Mouse (Mus musculus) skeletal muscle tissue, adult 2 months (tissue): ENCODE results near the gene Ipo13.
A peak's percentile ranks its signal among the peaks of the same experiment; 100 is the strongest.

Experiments
- DNase-seq: peaks from one replicate; pipeline ENCODE4 v3.0.0-alpha.2; 2012; ENCODE audit warnings: low read depth, low spot score

Ipo13 gene

GRCm38 (mm10) chr4:117914031-117914430 lies 768 bp downstream of the Ipo13 start:
- peak; percentile 86 for DNase-seq

GRCm38 (mm10) chr4:117913421-117913820 lies 1.4 kb downstream of the Ipo13 start:
- no peak for DNase-seq

GRCm38 (mm10) chr4:117912685-117913273 lies 2.0 kb downstream of the Ipo13 start:
- DNase-seq, result peak; percentile 47

- DNase-seq, result no peak
These were observed 2.7 kb downstream of the Ipo13 start for GRCm38 (mm10) chr4:117912131-117912561.

DNA sequence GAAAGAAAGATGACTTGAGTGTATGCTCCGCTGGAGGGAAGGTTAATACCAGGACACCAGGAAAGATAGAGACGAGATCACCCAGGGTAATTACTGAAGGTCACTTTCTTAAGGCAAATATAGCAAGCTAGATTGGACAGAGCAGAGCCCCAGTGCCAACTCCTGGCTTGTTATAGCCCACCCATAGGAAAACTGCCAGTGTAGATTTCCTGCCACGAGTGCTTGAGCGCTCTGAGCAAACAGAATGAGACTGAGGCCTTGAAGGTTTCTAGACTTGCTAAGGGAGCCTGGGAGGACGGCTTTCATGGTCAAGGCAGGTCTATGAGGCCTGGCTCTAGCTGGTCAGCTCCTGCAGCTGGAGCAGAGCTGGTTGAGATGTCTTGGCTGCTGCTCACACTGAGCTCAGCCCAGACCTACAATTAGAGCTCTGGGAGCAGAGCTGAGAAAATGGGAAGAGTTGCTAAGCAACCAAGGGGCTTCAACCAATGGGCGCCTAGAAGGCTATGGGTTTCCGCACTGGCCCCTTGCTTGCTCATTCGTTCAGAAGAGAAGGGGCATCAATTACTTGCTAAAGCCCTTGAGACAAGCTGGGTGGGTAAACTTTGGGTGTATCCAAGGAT lies 5.9 kb downstream of the Ipo13 start:
- DNase-seq, result no peak

- DNase-seq, result peak; percentile 90
These were observed 8.6 kb downstream of the Ipo13 start for GRCm38 (mm10) chr4:117906196-117906595.

DNA sequence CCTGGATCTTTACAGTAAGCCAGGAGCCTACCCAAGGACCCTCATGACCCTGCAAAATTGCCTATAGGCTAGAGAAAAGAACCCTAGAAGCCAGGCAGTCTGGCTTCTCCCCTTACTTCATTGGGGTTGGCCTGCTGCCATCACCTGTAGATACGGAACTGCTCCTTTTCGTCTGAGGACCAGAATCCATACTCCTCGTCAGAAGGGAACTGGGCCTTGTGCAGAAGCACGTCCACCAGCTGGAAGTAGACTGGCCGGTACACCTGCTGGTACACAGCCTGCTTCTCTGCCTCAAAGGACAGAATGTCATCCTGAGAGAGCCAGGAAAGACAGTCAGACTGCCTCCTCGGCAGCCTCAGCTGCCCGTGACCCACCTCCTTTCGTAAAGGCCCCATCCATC lies 10.0 kb downstream of the Ipo13 start:
- no peak for DNase-seq

DNA sequence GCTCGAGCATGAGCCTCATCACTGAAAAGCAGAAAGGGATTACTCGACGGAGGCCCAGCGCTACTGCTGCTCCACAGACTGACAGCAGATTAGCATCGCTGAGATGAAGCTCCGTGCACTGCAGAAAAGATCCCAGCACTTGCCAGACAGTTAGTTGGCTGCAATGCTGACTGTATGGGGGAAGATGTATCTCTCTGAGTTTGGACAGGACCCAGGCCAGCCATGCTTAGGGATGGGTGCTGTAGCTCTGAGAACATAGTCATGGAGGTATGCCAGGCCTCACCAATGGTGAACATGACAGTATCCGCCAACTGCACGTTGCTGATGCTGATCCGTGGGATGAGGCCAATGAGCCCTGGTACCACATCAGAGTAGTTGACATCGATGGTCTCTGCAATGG lies 10.7 kb downstream of the Ipo13 start:
- DNase-seq, result no peak

GRCm38 (mm10) chr4:117898111-117898510 lies 16.7 kb downstream of the Ipo13 start:
- no peak for DNase-seq

DNA sequence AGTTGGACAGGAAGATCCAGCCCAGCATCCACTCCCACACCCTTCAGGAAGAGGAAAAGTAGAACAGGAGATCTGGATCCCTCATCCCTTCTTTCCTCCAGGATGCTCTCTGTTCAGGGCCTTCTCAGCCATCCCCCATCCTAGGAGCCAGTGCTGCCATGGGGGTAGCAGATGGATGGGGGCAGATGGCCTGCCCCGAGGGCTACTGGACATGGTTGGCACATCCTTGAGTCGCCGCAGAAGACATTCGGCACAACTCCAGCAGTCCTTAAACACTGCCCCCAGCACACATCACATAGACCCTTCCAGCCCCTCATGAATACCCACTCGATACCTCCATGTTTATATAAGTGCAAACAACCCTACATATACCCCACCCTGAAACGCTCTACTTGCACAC lies 18.8 kb downstream of the Ipo13 start:
- DNase-seq, result no peak

DNA sequence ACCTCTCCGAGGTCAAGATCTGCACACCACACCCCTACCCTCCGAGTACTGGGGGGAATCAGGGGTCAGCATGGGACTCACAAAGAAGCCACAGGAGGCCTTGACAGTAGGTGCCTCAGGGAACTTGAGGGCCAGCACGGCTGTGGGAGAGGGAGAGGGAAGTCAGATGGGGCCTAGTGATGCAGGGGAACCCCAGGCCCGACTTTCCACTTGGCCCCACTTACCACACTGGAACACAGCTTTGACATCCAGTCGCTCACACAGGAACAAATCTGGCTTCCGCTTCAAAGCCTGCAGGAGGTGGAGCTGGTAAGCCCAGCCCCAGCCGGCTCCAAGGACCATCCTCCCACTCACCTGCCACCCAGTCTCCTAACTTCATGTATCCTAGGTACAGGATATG lies 19.5 kb downstream of the Ipo13 start:
- DNase-seq, result no peak

- no peak for DNase-seq
These were observed 20.2 kb downstream of the Ipo13 start for GRCm38 (mm10) chr4:117894601-117895000.

- no peak for DNase-seq
These were observed 21.4 kb downstream of the Ipo13 start for GRCm38 (mm10) chr4:117893376-117893775.

GRCm38 (mm10) chr4:117891738-117892161 lies 23.0 kb downstream of the Ipo13 start, which contains the start of gene Dph2:
Gene Dph2, minus strand, starts transcription at chr4:117892032.
- DNase-seq, result peak; percentile 86

DNA sequence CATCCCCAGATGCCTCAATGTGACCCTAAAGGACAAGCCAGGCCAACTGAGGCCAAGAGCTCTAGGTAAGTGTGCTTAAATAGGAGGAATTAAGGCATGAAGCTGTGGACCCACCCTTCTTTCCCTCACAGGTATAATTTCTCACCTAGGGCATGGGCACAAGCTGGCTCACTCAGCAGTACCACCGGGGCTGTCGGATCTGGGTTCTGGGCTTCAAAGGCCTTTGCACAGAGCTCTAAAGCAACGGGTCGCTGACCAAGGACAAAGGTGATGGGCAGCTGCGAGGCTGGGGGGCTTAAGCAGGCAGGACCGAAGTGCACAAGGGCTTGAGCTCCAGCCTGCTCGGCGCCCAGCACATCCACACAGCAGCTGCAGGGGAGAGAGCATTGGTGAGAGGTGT lies 24.0 kb downstream of the Ipo13 start:
- no peak for DNase-seq

GRCm38 (mm10) chr4:117890031-117890430 lies 24.8 kb downstream of the Ipo13 start:
- DNase-seq, result no peak

DNA sequence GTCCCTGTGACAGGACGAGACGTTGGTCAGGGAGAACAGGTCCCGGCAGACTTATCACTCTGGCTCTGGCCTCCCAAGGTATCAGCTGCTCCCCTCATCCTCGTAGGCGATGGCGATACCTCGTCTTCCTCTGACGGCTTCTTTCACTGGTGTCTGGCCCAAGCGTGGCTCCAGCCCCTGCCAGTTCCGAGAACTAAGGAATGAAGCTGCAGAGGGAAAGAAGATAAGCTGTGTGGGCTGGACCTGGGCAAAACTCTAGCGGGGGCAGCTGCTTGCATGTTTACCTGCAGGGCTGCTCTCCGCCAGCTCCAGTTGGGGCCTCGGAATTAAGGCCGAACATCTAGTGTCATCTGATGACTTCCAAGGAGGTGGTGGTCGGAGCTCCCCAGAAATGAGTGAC lies 25.3 kb downstream of the Ipo13 start:
- DNase-seq, result no peak

- no peak for DNase-seq
These were observed 26.9 kb downstream of the Ipo13 start for GRCm38 (mm10) chr4:117887920-117888319.

- peak; percentile 86 for DNase-seq
These were observed 27.7 kb downstream of the Ipo13 start, which contains the start of gene Atp6v0b for GRCm38 (mm10) chr4:117887133-117887532. Gene Atp6v0b, minus strand, starts transcription at chr4:117887333.

- DNase-seq, result no peak
These were observed 28.2 kb downstream of the Ipo13 start for GRCm38 (mm10) chr4:117886644-117887043.

- DNase-seq, result no peak
These were observed 28.8 kb downstream of the Ipo13 start for GRCm38 (mm10) chr4:117885994-117886393.

- DNase-seq, result no peak
These were observed 29.7 kb downstream of the Ipo13 start for GRCm38 (mm10) chr4:117885093-117885492.

GRCm38 (mm10) chr4:117884146-117884545 lies 30.7 kb downstream of the Ipo13 start:
- no peak for DNase-seq
